Mouse (Mus musculus) C2C12 (cell line): ENCODE data around the gene Inafm1. TPM values are rescaled to one million over a fixed set of nuclear protein-coding genes. Genes with fewer than 3 reads are reported as not detected.
A peak's percentile ranks its signal among the peaks of the same experiment; 100 is the strongest.
"Not testable (repeated sequence)": the region's sequence is repeated elsewhere in the genome, so short reads cannot be mapped to it uniquely, and the experiment has no call there.

Experiments used
- H3K27me3 ChIP-seq: one replicate; pipeline ENCODE4 v1.6.1; 2011; ENCODE audit not compliant: control insufficient read depth, insufficient read depth, insufficient read length
- H3K36me3 ChIP-seq: one replicate; pipeline ENCODE4 v1.6.1; 2011; ENCODE audit not compliant: control insufficient read depth, insufficient read depth
- H3K4me3 ChIP-seq: one replicate; pipeline ENCODE4 v1.5.1; 2011; ENCODE audit warnings: mild to moderate bottlenecking, control low read depth; ENCODE audit not compliant: poor library complexity, insufficient read depth, severe bottlenecking
- H3K79me2 ChIP-seq: one replicate; pipeline ENCODE4 v1.6.1; 2011; ENCODE audit not compliant: control insufficient read depth, insufficient read depth
- H3K79me3 ChIP-seq: one replicate; pipeline ENCODE4 v1.6.1; 2011; ENCODE audit warnings: low read depth, control low read depth
- H3ac ChIP-seq: one replicate; pipeline ENCODE3; 2011; ENCODE audit warnings: low read depth; ENCODE audit not compliant: control insufficient read depth, insufficient read length
- CEBPB ChIP-seq: IDR thresholded peaks from one replicate; pipeline ENCODE4 v1.6.1; 2011; ENCODE audit warnings: low read depth, mild to moderate bottlenecking, control low read depth, moderate library complexity
- CTCF ChIP-seq: IDR thresholded peaks from one replicate; pipeline ENCODE4 v1.5.1; 2011; ENCODE audit not compliant: control insufficient read depth, insufficient read depth, insufficient read length
- FOSL1 ChIP-seq: IDR thresholded peaks from one replicate; pipeline ENCODE4 v1.8.0; 2011; ENCODE audit warnings: mild to moderate bottlenecking, low read length; ENCODE audit not compliant: poor library complexity, insufficient read depth, severe bottlenecking
- MAX ChIP-seq: IDR thresholded peaks from one replicate; pipeline ENCODE4 v1.6.1; 2011; ENCODE audit warnings: mild to moderate bottlenecking, control low read depth
- MYOD1 ChIP-seq: IDR thresholded peaks from one replicate; pipeline ENCODE4 v1.6.1; 2011; ENCODE audit warnings: low read depth; ENCODE audit not compliant: control insufficient read depth, insufficient read length
- MYOG ChIP-seq: IDR thresholded peaks from one replicate; pipeline ENCODE4 v1.6.1; 2011; ENCODE audit not compliant: control insufficient read depth, insufficient read length; ENCODE audit errors: extremely low read depth
- USF1 ChIP-seq: IDR thresholded peaks from one replicate; pipeline ENCODE4 v1.6.1; 2011; ENCODE audit warnings: low read depth, mild to moderate bottlenecking, control low read depth, moderate library complexity
- polyA plus RNA-seq: library from polyadenylated mRNA; unstranded; fragments of >200 nt; fragmentation: generic; extraction: Trizol; gene quantifications from one replicate; pipeline ENCODE4 v1.2.1, GENCODE M21; 2012; ENCODE audit warnings: missing spikeins

Inafm1 gene
- polyA plus RNA-seq, 1 experiment = 11.7 TPM

DNA sequence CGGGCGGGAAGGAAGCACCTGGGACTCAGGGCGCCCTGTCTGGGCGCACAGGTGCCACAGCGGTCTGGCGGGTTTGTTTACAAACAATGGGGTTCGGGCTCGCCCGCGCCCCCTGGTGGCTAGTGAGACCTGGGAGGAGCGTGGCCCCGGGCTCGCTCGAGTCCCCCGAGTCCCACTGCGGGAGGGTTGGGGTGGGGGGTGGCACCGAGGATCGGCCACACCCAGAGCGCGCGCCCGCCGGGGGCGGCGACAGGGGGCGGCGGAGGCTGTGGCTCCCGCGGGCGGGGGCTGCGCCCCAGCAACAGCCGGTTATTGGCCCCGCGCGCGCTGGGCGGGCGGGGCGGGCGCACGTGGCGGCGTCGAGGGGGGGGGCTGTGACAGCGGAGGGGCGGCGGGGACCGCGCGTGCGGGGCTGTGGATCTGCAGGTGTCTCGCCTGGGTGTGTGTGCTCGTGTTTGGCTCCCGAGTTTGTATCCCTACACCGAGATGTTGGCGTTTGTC lies 36.7 kb upstream of the Inafm1 start:
- no peak for TF ChIP-seq CEBPB
- TF ChIP-seq MAX = no peak
- no peak for TF ChIP-seq MYOD1
- no peak for TF ChIP-seq MYOG
- TF ChIP-seq FOSL1 = no peak
- TF ChIP-seq CTCF = peak; percentile 85
- TF ChIP-seq USF1 = no peak
- peak overlapping the region; percentile 63 for H3ac ChIP-seq
- H3K4me3 ChIP-seq = peak overlapping the region; percentile 46
- H3K79me2 ChIP-seq = peaks cover 11% of the 10 kb centered on the region
- H3K27me3 ChIP-seq = no peaks in the 10 kb centered on the region
- H3K79me3 ChIP-seq = no peaks in the 10 kb centered on the region
- no peaks in the 10 kb centered on the region for H3K36me3 ChIP-seq

DNA sequence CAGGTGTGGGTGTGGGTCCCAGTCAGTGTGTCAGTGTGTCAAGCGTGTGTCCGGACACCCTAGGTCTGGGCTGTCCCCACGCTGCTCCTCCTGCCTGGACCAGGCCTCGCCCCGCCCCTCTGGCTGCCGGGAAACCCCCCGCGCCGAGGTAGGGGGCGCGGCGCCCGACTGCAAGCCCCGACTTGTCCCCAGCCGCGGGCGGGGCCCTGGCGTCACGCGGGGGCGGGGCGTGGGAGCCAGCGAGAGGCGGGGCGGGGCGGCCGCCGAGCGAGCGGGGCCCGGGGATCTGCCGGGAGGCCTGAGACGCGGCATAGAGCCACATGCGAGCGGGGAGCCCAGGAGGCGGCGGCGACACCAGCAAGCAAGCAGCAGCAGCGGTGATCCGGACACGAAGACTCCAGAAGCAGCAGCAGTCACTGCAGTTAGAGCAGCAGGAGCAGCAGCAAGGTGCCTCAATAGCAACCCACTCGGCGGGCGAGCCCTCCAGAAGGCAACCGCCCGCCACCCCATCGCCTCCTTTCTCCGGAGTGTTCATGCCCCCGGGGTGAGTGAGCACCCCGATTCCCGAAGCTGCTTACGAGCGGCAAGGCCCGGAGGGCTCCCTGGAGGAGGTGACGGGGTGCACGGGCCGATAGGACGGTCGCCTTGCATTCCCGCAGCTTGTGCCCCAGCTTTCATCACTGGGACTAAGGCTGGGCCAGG lies 36.1 kb upstream of the Inafm1 start:
- Histone ChIP-seq H3ac (peak overlapping the region; percentile 63), H3K79me2 (peaks cover 11% of the 10 kb centered on the region), H3K79me3 (no peaks in the 10 kb centered on the region), H3K27me3 (no peaks in the 10 kb centered on the region), H3K36me3 (no peaks in the 10 kb centered on the region), H3K4me3 (peak overlapping the region; percentile 36)
- TF ChIP-seq CEBPB (no peak), MYOG (no peak), USF1 (no peak), MAX (no peak), MYOD1 (no peak)

DNA sequence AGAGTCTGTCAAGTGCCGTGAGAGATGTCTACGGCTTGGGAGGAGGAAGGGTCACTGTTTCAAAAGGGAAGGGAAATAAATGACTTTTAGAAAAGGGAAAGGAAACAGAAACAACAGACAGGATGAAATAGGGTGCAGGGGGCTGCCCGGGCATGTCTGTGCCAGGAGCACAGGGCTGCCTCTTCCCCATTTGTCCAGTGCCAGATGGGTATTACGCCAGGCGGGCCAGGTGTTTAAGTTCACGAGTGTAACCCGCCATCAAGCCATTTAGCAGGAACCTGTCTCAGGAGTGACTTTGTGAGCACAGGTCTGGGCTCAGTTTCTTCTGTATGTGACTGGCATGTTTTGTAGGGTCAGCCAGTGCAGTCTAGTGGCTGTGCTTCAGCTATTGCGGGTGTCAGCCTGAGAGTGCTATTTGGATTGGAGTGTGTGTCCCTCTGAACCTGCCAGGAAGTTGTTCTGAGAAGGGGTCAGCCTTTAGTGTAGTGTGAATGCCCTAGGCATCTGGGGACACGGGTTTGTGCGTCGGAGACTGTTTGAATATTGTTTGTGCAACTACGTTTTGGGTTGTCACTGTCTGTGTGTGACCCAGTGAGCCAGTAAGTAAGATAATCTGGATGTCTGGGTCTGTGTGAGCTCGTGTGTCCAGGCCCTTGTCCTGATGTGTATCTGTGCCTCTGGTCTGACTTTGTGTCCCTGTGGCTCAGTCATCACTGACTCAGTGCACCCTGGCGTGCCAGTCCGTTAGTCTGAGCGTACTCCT lies 35.3 kb upstream of the Inafm1 start:
- Histone ChIP-seq H3K27me3 (no peaks in the 10 kb centered on the region), H3ac (peak overlapping the region; percentile 26), H3K36me3 (no peaks in the 10 kb centered on the region), H3K79me3 (no peaks in the 10 kb centered on the region), H3K4me3 (no peak overlapping the region), H3K79me2 (peaks cover 11% of the 10 kb centered on the region)
- TF ChIP-seq FOSL1 (no peak), MAX (no peak), MYOD1 (no peak), CEBPB (no peak), MYOG (no peak), CTCF (no peak), USF1 (no peak)

DNA sequence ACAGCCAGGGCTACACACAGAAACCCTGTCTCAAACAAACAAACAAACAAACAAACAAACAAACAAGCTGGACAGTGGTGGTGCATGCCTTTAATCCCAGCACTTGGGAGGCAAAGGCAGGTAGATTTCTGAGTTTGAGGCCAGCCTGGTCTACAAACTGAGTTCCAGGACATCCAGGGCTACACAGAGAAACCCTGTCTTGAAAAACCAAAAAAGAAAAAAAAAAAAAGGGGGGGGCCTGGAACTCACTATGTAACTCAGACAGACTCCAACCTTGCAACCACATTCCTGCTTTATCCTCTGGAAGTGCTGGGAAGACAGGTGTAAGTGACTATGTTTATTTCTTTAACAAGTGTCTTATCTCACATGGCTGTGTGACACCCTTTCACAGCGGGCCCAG lies 34.7 kb upstream of the Inafm1 start, which contains the start of gene Bbc3:
TSS of gene Bbc3 (plus strand) at position 301 of the 400 bp plus-strand sequence.
- not testable (repeated sequence) for H3K36me3 ChIP-seq, H3K4me3 ChIP-seq, H3K27me3 ChIP-seq, H3K79me3 ChIP-seq
- H3ac ChIP-seq = peak within 1 kb of the TSS; percentile 26
- peaks cover 11% of the 10 kb centered on the region for H3K79me2 ChIP-seq

DNA sequence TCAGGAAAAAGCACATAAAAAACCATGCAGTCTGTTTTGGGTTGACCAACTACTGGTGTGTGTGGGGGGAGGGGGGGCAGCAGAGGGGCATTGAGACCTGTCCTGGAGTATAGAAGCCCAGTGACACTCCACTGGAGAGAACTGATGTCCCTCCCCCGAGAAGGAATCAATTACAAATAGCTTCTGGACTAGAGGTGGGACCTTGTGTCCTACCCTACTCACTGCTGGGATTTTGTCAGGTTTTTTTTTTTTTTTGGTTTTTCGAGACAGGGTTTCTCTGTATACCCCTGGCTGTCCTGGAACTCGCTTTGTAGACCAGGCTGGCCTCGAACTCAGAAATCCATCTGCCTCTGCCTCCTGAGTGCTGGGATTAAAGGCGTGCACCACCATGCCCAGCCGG lies 33.7 kb upstream of the Inafm1 start:
- H3K79me3 ChIP-seq, H3K4me3 ChIP-seq, H3K36me3 ChIP-seq, H3ac ChIP-seq, H3K27me3 ChIP-seq: not testable (repeated sequence)
- peaks cover 11% of the 10 kb centered on the region for H3K79me2 ChIP-seq

DNA sequence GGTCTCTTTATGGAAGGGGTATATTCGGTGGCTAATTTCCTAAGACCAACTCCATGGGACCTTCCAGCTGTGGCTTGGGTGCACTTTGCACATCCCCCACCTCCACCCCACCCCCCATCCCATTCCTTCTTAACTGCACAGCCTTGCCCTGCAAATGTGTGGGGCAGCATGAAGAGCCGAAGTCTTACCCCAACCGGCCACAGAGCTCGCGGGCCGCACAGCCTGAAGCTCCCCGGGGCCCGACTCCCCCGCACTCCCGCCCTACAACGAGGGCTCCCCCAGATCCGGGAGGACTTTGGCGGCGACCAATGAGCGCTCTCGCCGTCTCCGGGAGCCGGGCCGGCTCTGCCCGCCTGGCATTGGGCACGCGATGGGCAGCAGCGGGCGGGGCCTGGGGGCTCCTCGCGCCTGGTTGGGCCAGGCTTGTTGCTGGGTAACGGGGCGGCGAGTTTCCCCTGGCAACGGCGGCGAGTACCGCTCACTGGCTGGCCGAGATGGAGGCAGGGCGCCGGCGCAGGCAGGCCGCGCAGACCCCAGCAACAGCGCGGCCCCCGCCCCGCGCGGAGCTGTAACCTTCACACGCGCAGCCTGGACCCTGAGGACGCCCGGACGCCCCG lies 26.1 kb upstream of the Inafm1 start:
- H3K27me3 ChIP-seq = no peaks in the 10 kb centered on the region
- TF ChIP-seq CTCF (no peak), MYOG (no peak), FOSL1 (no peak), CEBPB (no peak), MYOD1 (no peak), MAX (no peak), USF1 (no peak)
- no peak overlapping the region for H3K4me3 ChIP-seq
- no peaks in the 10 kb centered on the region for H3K79me2 ChIP-seq
- peak overlapping the region; percentile 21 for H3ac ChIP-seq
- H3K36me3 ChIP-seq = no peaks in the 10 kb centered on the region
- H3K79me3 ChIP-seq = no peaks in the 10 kb centered on the region
